Mouse (Mus musculus) CH12.LX (cell line): ENCODE measurements at regions not wholly inside any gene's neighbourhood (a gene's known extent, or its start where the extent isn't known, plus 50 kb on each side); places are given as distances from the start of the nearest gene placed in this dataset.

ENCODE experiments used
- EP300 ChIP-seq: IDR thresholded peaks from 2 replicates; pipeline ENCODE4 v1.6.1; 2011; ENCODE audit warnings: low read length, improper control_type of control experiment
- MXI1 ChIP-seq: IDR thresholded peaks from 2 replicates; pipeline ENCODE4 v1.6.1; 2011; ENCODE audit warnings: mild to moderate bottlenecking, low read depth, low read length, improper control_type of control experiment
- POLR2A ChIP-seq: IDR thresholded peaks from 2 replicates; pipeline ENCODE4 v1.6.1; 2011; ENCODE audit warnings: low read depth, mild to moderate bottlenecking, improper control_type of control experiment, low read length
- ZKSCAN1 ChIP-seq: IDR thresholded peaks from 2 replicates; pipeline ENCODE4 v1.6.1; 2012; ENCODE audit warnings: low read depth, inconsistent platforms, low read length, improper control_type of control experiment, borderline replicate concordance

GRCm38 (mm10) chr11:6902991-6903390 lies 65.5 kb upstream of the Gm11983 start:
- TF ChIP-seq ZKSCAN1 (no peak), POLR2A (no peak), MXI1 (no peak), EP300 (no peak)
